Mouse (Mus musculus) kidney, postnatal 4 days (tissue): ENCODE measurements around the gene Olfr492.

Source experiments
- DNase-seq, 2 experiments: peaks; one replicate each; pipeline ENCODE4 v3.0.0; 2021; ENCODE audit warnings: mixed read lengths in 2 of 2

The Olfr492 gene

DNA sequence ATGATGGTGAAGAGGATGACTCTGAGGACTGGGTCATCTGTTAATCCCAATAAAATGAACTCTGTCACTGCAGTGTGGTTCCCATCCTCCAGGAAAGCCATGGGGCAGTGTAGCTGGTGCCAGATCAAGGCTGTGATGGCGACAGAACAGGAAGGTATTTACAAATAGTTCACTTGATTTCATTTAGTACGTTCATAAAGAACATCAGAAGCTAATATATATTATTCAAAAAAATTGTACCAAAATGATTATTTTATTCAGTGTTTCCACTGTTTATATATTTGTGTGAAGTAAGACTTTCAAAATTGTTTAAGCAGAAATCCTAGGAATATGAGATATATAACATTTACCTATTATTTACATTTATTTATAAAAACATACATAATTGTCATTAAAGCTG is at the start of gene Olfr492:
TSS of gene Olfr492 (minus strand) at position 101 of the 400 bp plus-strand sequence.
- DNase-seq = no peak

GRCm38 (mm10) chr7:108365035-108365434 is 41.6 kb upstream of the Olfr492 start, which contains the start of gene Olfr494:
Gene Olfr494, plus strand, starts transcription at chr7:108365335.
- DNase-seq = no peak

DNA sequence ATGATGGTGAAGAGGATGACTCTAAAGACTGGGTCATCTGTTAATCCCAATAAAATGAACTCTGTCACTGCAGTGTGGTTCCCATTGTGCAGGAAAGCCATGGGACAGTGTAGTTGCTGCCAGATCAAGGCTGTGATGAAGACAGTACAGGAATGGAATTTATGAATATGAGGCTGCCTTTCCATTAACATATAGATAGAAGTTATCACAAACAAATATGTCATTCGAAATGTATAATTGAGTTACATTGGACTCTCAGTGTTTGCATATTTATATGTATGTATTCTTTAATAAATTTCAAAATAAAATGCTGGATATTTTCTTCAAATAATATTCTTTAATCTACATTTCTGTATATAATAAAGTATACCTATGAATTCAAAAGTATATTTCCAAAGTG is 23.4 kb upstream of the Olfr492 start, which contains the start of gene Olfr493:
TSS of gene Olfr493 (minus strand) at position 101 of the 400 bp plus-strand sequence.
- no peak for DNase-seq

GRCm38 (mm10) chr7:108313151-108313550 is 10.3 kb downstream of the Olfr492 start, which contains the start of gene Olfr491:
Gene Olfr491, plus strand, starts transcription at chr7:108313451.
- no peak for DNase-seq

- DNase-seq = no peak
Observed at GRCm38 (mm10) chr7:108288834-108289233, 34.6 kb downstream of the Olfr492 start, which contains the start of gene Olfr490. Gene Olfr490, minus strand, starts transcription at chr7:108288934.
